Comparison of ENCODE assay signal across 14 mouse cellular contexts in genomic region chr16:93976907-93977306, GRCm38 (mm10). TPM values are rescaled to one million over a fixed set of nuclear protein-coding genes. Genes with fewer than 3 reads are reported as not detected.
DNase-seq lines count a peak whose midpoint lies in the region; ATAC-seq and TF ChIP-seq lines count a peak whose summit lies in the region.
"Had no signal": no experiment of that assay in that cellular context is flagged by ENCODE, and none has a peak within 500 bp of the region (broad histone marks: within the 10 kb centered on the region; RNA-seq: fewer than 3 reads in every experiment).

No protein-coding gene starts in this region.

- H3K27ac ChIP-seq in MEL (ENCODE audit: control insufficient read depth, low read depth, low read length), result no peak overlapping the region
- no peak overlapping the region for H3K27ac ChIP-seq in heart, embryonic 10.5 days
- H3K27ac ChIP-seq: forebrain, embryonic 15.5 days; limb, embryonic 13.5 days; midbrain, embryonic 15.5 days; stomach, embryonic 15.5 days had no signal

- ATAC-seq in frontal cortex, adult (ENCODE audit: low TSS enrichment), result no peak
- ATAC-seq: forebrain, embryonic 15.5 days; midbrain, embryonic 15.5 days had no signal

- peaks cover 3% of the 10 kb centered on the region; the same call in 1 of the 2 replicates for H3K79me2 ChIP-seq in MEL (ENCODE audit: control insufficient read depth, insufficient read depth, low read length, poor library complexity)

- peak; percentile 17 to 18 for DNase-seq in adrenal gland, postnatal 36 days
- no peak for DNase-seq in adrenal gland, adult 8-10 months
- peak; percentile 33 for DNase-seq in kidney, adult 9 months
- no peak for DNase-seq in kidney, adult 11 months
- no peak for DNase-seq in MEL (ENCODE audit: low read depth, low spot score)
- peak; percentile 37 for DNase-seq in lung, postnatal 14 days
- no peak for DNase-seq in heart, embryonic 10.5 days (ENCODE audit: low spot score)

- H3K27me3 ChIP-seq in MEL (ENCODE audit: control insufficient read depth in 1 of 2, insufficient read depth in 2 of 2, low read length in 2 of 2), result no peaks in the 10 kb centered on the region
- H3K27me3 ChIP-seq in heart, embryonic 10.5 days (ENCODE audit: insufficient read depth, poor library complexity, severe bottlenecking), result peaks cover 8% of the 10 kb centered on the region; the same call in 1 of the 2 replicates
- H3K27me3 ChIP-seq: forebrain, embryonic 15.5 days; midbrain, embryonic 15.5 days; stomach, embryonic 15.5 days had no signal

- TF ChIP-seq CTCF in MEL (IDR thresholded peaks at IDR 0.05 in 2 of 3, conservative IDR thresholded peaks at IDR 0.05 in 1 of 3; ENCODE audit: control insufficient read depth in 1 of 3, insufficient read depth in 1 of 3, low read depth in 2 of 3, low read length in 3 of 3, poor library complexity in 1 of 3, severe bottlenecking in 1 of 3), result peak; percentile 32 to 57 (median 37); a peak in 4 of 6 replicates

- no peak for TF ChIP-seq POLR2A in MEL (IDR thresholded peaks at IDR 0.05; ENCODE audit: control insufficient read depth in 1 of 2, insufficient read depth in 1 of 2, low read depth in 1 of 2, low read length in 2 of 2, poor library complexity in 1 of 2)

- no peaks in the 10 kb centered on the region for H3K9me3 ChIP-seq in MEL (replicated peaks; ENCODE audit: insufficient read depth, low read length)
- no peaks in the 10 kb centered on the region for H3K9me3 ChIP-seq in heart, embryonic 10.5 days
- H3K9me3 ChIP-seq: forebrain, embryonic 15.5 days; midbrain, embryonic 15.5 days; stomach, embryonic 15.5 days had no signal

- TF ChIP-seq EP300 in MEL (IDR thresholded peaks at IDR 0.05; ENCODE audit: low read depth in 1 of 2, low read length in 2 of 2), result no peak

- no peak overlapping the region for H3K9ac ChIP-seq in MEL (ENCODE audit: control insufficient read depth, low read depth, low read length, poor library complexity, severe bottlenecking)
- H3K9ac ChIP-seq: forebrain, embryonic 15.5 days; limb, embryonic 13.5 days; midbrain, embryonic 15.5 days; stomach, embryonic 15.5 days had no signal

- 45% methylated on average over 3 of the region's 3 CpGs for WGBS in heart, embryonic 10.5 days

- H3K36me3 ChIP-seq in MEL (ENCODE audit: control insufficient read depth in 1 of 2, insufficient read depth in 2 of 2, low read length in 2 of 2), result peaks cover 0 to 3% of the 10 kb centered on the region in 2 experiments; a peak in 2 of 4 replicates
- H3K36me3 ChIP-seq in heart, embryonic 10.5 days, result no peaks in the 10 kb centered on the region
- H3K36me3 ChIP-seq: forebrain, embryonic 15.5 days; limb, embryonic 13.5 days; midbrain, embryonic 15.5 days; stomach, embryonic 15.5 days had no signal

- peaks cover 12 to 32% of the 10 kb centered on the region in 2 experiments for H3K4me1 ChIP-seq in MEL (ENCODE audit: control insufficient read depth in 1 of 2, insufficient read depth in 2 of 2, low read length in 2 of 2)
- peaks cover 16% of the 10 kb centered on the region for H3K4me1 ChIP-seq in heart, embryonic 10.5 days
- H3K4me1 ChIP-seq: forebrain, embryonic 15.5 days; midbrain, embryonic 15.5 days; stomach, embryonic 15.5 days had no signal

- H3K4me3 ChIP-seq in MEL (ENCODE audit: control insufficient read depth in 1 of 2, insufficient read depth in 1 of 2, low read depth in 2 of 2, low read length in 2 of 2), result no peak overlapping the region
- H3K4me3 ChIP-seq in heart, embryonic 10.5 days, result no peak overlapping the region
- H3K4me3 ChIP-seq: forebrain, embryonic 15.5 days; limb, embryonic 13.5 days; midbrain, embryonic 15.5 days; stomach, embryonic 15.5 days had no signal

- peak; percentile 21 for TF ChIP-seq RAD21 in MEL (IDR thresholded peaks at IDR 0.05; ENCODE audit: low read depth, low read length)

TF ChIP-seq in MEL, 35 proteins besides CTCF, POLR2A, EP300 and RAD21:
- TF ChIP-seq TAL1 (IDR thresholded peaks at IDR 0.05; ENCODE audit: low read length) (no peak), SMC3 (IDR thresholded peaks at IDR 0.05; ENCODE audit: low read depth, low read length) (peak; percentile 22; the same call in 1 of the 2 replicates)

RNA-seq across cellular contexts. Expression of gene Cldn14, which starts 31.7 kb away (rescaled TPM):
- total RNA-seq in adrenal gland, postnatal 36 days (2021), result not detected
- total RNA-seq in adrenal gland, adult 8-10 months (2022), result not detected
- total RNA-seq in MEL (2012; rRNA removed), result 0.13 TPM in 1 of 2 replicates, not detected in the other
- polyA plus RNA-seq in MEL (2012; ENCODE audit: insufficient read depth in 1 of 2, insufficient read length in 2 of 2, low read depth in 1 of 2, low replicate concordance in 2 of 2, missing spikeins in 1 of 2), result not detected
- polyA plus RNA-seq in heart, embryonic 10.5 days (2016; fragmentation: Nextera tagmentation; extraction: Ambion mirVana), result not detected in 2 replicates
- total RNA-seq: common myeloid progenitor, adult 5-6 weeks; heart, postnatal 14 days had no signal
- polyA plus RNA-seq: forebrain, embryonic 15.5 days; limb, embryonic 13.5 days; midbrain, embryonic 15.5 days had no signal

Comparison
In these comparisons a context has a peak if more than half of its experiments do, and no peak if none do; other contexts are left out.
1. DNase-seq: peak in adrenal gland, postnatal 36 days (2 of 2), kidney, adult 9 months (single experiment) and lung, postnatal 14 days (single experiment); none in adrenal gland, adult 8-10 months (single experiment), kidney, adult 11 months (single experiment), MEL (single experiment) and heart, embryonic 10.5 days (single experiment).